Mouse (Mus musculus) MEL (cell line): ENCODE results near the gene Sipa1l3. TPM values are rescaled to one million over a fixed set of nuclear protein-coding genes. Genes with fewer than 3 reads are reported as not detected.

ENCODE experiments used
- DNase-seq: peaks from one replicate; pipeline ENCODE4 v3.0.0; 2011; ENCODE audit warnings: low read depth, low spot score
- H3K27ac ChIP-seq: 2 replicates; pipeline ENCODE4 v1.5.1; 2012; ENCODE audit warnings: low read depth, mild to moderate bottlenecking, control low read depth, low read length, moderate library complexity; ENCODE audit not compliant: control insufficient read depth
- H3K27me3 ChIP-seq, 2 experiments: fragments of 150-350 bp in 1 of 2; sonication (generic) in 1 of 2; 2 replicates each; pipeline ENCODE4 v1.6.1; 2012; ENCODE audit warnings: low read length in 2 of 2, mild to moderate bottlenecking in 2 of 2, improper control_type of control experiment in 1 of 2, moderate library complexity in 1 of 2; ENCODE audit not compliant: insufficient read depth in 2 of 2, control insufficient read depth in 1 of 2
- H3K36me3 ChIP-seq, 2 experiments: 2 replicates each; pipeline ENCODE4 v1.6.1; 2012 to 2014; ENCODE audit warnings: low read length in 2 of 2, improper control_type of control experiment in 1 of 2, inconsistent platforms in 1 of 2, mild to moderate bottlenecking in 1 of 2; ENCODE audit not compliant: insufficient read depth in 2 of 2, control insufficient read depth in 1 of 2
- H3K4me1 ChIP-seq, 2 experiments: fragments of 150-350 bp in 1 of 2; sonication (generic) in 1 of 2; 2 replicates each; pipeline ENCODE4 v1.6.1; 2012; ENCODE audit warnings: low read length in 2 of 2, improper control_type of control experiment in 1 of 2, mild to moderate bottlenecking in 1 of 2; ENCODE audit not compliant: insufficient read depth in 2 of 2, control insufficient read depth in 1 of 2
- H3K4me3 ChIP-seq, 2 experiments: fragments of 150-350 bp in 1 of 2; sonication (generic) in 1 of 2; 2 replicates each; pipeline ENCODE4 v1.5.1; 2012; ENCODE audit warnings: low read depth in 2 of 2, low read length in 2 of 2, mild to moderate bottlenecking in 2 of 2, moderate library complexity in 2 of 2, control low read depth in 1 of 2, improper control_type of control experiment in 1 of 2; ENCODE audit not compliant: control insufficient read depth in 1 of 2, insufficient read depth in 1 of 2
- H3K79me2 ChIP-seq: 2 replicates; pipeline ENCODE4 v1.6.1; 2012; ENCODE audit warnings: mild to moderate bottlenecking, low read length, moderate library complexity; ENCODE audit not compliant: control insufficient read depth, poor library complexity, insufficient read depth
- H3K9ac ChIP-seq: 2 replicates; pipeline ENCODE4 v1.6.1; 2012; ENCODE audit warnings: low read depth, mild to moderate bottlenecking, control low read depth, low read length, moderate library complexity; ENCODE audit not compliant: control insufficient read depth, poor library complexity, severe bottlenecking
- H3K9me3 ChIP-seq: fragments of 150-350 bp; sonication (generic); replicated peaks from 2 replicates; pipeline ENCODE4 v1.6.1; 2012; ENCODE audit warnings: mild to moderate bottlenecking, low read length, improper control_type of control experiment, moderate library complexity; ENCODE audit not compliant: insufficient read depth
- BHLHE40 ChIP-seq: IDR thresholded peaks from 2 replicates; pipeline ENCODE4 v1.6.1; 2012; ENCODE audit warnings: low read depth, mild to moderate bottlenecking, inconsistent platforms, low read length, improper control_type of control experiment, borderline replicate concordance
- CHD1 ChIP-seq: IDR thresholded peaks from 2 replicates; pipeline ENCODE4 v1.6.1; 2012; ENCODE audit warnings: low read depth, mild to moderate bottlenecking, inconsistent platforms, low read length, improper control_type of control experiment
- CHD2 ChIP-seq: IDR thresholded peaks from 2 replicates; pipeline ENCODE4 v1.6.1; 2011; ENCODE audit warnings: low read length, improper control_type of control experiment
- CTCF ChIP-seq, 3 experiments: IDR thresholded peaks in 2 of 3; conservative IDR thresholded peaks in 1 of 3; 2 replicates each; pipeline ENCODE4 v1.5.1; 2011 to 2012; ENCODE audit warnings: low read length in 3 of 3, low read depth in 2 of 3, mild to moderate bottlenecking in 2 of 3, improper control_type of control experiment in 1 of 3, inconsistent platforms in 1 of 3, mixed read lengths in 1 of 3, moderate library complexity in 1 of 3; ENCODE audit not compliant: control insufficient read depth in 1 of 3, insufficient read depth in 1 of 3, poor library complexity in 1 of 3, severe bottlenecking in 1 of 3
- E2F4 ChIP-seq: IDR thresholded peaks from 2 replicates; pipeline ENCODE4 v1.6.1; 2011; ENCODE audit warnings: low read depth, low read length, improper control_type of control experiment, borderline replicate concordance
- EP300 ChIP-seq, 2 experiments: IDR thresholded peaks; 2 replicates each; pipeline ENCODE4 v1.6.1; 2011; ENCODE audit warnings: improper control_type of control experiment in 2 of 2, low read length in 2 of 2, low read depth in 1 of 2, mild to moderate bottlenecking in 1 of 2
- ETS1 ChIP-seq: IDR thresholded peaks from 2 replicates; pipeline ENCODE4 v1.6.1; 2012; ENCODE audit warnings: low read depth, mild to moderate bottlenecking, inconsistent platforms, low read length, improper control_type of control experiment, moderate library complexity
- GABPA ChIP-seq: IDR thresholded peaks from 2 replicates; pipeline ENCODE4 v1.6.1; 2012; ENCODE audit warnings: low read depth, mild to moderate bottlenecking, inconsistent platforms, low read length, improper control_type of control experiment, moderate library complexity
- HCFC1 ChIP-seq: IDR thresholded peaks from 2 replicates; pipeline ENCODE4 v1.6.1; 2012; ENCODE audit warnings: low read depth, mild to moderate bottlenecking, inconsistent platforms, low read length, improper control_type of control experiment, moderate library complexity
- JUND ChIP-seq: IDR thresholded peaks from 2 replicates; pipeline ENCODE4 v1.6.1; 2011; ENCODE audit warnings: low read depth, mild to moderate bottlenecking, improper control_type of control experiment, low read length
- MAX ChIP-seq: IDR thresholded peaks from 2 replicates; pipeline ENCODE4 v1.6.1; 2011; ENCODE audit warnings: low read length, improper control_type of control experiment
- MAZ ChIP-seq: IDR thresholded peaks from 2 replicates; pipeline ENCODE4 v1.6.1; 2012; ENCODE audit warnings: low read depth, mild to moderate bottlenecking, inconsistent platforms, low read length, improper control_type of control experiment
- MXI1 ChIP-seq: IDR thresholded peaks from 2 replicates; pipeline ENCODE4 v1.6.1; 2011; ENCODE audit warnings: mild to moderate bottlenecking, low read depth, low read length, improper control_type of control experiment
- POLR2AphosphoS2 ChIP-seq: IDR thresholded peaks from 2 replicates; pipeline ENCODE4 v1.6.1; 2011; ENCODE audit warnings: low read length, improper control_type of control experiment
- RAD21 ChIP-seq: IDR thresholded peaks from 2 replicates; pipeline ENCODE4 v1.6.1; 2011; ENCODE audit warnings: mild to moderate bottlenecking, low read depth, low read length, improper control_type of control experiment
- SMC3 ChIP-seq: IDR thresholded peaks from 2 replicates; pipeline ENCODE4 v1.6.1; 2011; ENCODE audit warnings: low read depth, low read length, improper control_type of control experiment
- TBP ChIP-seq: IDR thresholded peaks from 2 replicates; pipeline ENCODE4 v1.8.0; 2011; ENCODE audit warnings: low read depth, low read length, improper control_type of control experiment
- TCF12 ChIP-seq: IDR thresholded peaks from 2 replicates; pipeline ENCODE4 v1.6.1; 2014; ENCODE audit warnings: low read depth, mild to moderate bottlenecking, inconsistent platforms, low read length, improper control_type of control experiment, moderate library complexity
- UBTF ChIP-seq: IDR thresholded peaks from 2 replicates; pipeline ENCODE4 v1.6.1; 2012; ENCODE audit warnings: low read depth, mild to moderate bottlenecking, inconsistent platforms, low read length, improper control_type of control experiment, moderate library complexity, borderline replicate concordance; ENCODE audit not compliant: insufficient read depth
- USF1 ChIP-seq: IDR thresholded peaks from 2 replicates; pipeline ENCODE4 v1.6.1; 2014; ENCODE audit warnings: low read depth, mild to moderate bottlenecking, inconsistent platforms, low read length, improper control_type of control experiment, moderate library complexity
- USF2 ChIP-seq, 2 experiments: IDR thresholded peaks; 2 replicates each; pipeline ENCODE4 v1.6.1; 2011 to 2012; ENCODE audit warnings: improper control_type of control experiment in 2 of 2, low read length in 2 of 2, borderline replicate concordance in 1 of 2, inconsistent platforms in 1 of 2, low read depth in 1 of 2, mild to moderate bottlenecking in 1 of 2; ENCODE audit not compliant: insufficient read depth in 1 of 2
- ZC3H11A ChIP-seq: IDR thresholded peaks from 2 replicates; pipeline ENCODE4 v1.6.1; 2012; ENCODE audit warnings: low read depth, mild to moderate bottlenecking, inconsistent platforms, low read length, improper control_type of control experiment
- ZNF384 ChIP-seq: IDR thresholded peaks from 2 replicates; pipeline ENCODE4 v1.6.1; 2012; ENCODE audit warnings: low read depth, mild to moderate bottlenecking, inconsistent platforms, low read length, improper control_type of control experiment
- polyA plus RNA-seq, 2 experiments: library from polyadenylated mRNA; stranded (reverse) in 1 of 2; unstranded in 1 of 2; fragments of >175 nt in 1 of 2; fragments of >200 nt in 1 of 2; gene quantifications; 2 replicates each; pipeline versions ENCODE4 v1.2.1 to v1.2.4; 2012; ENCODE audit warnings: low replicate concordance in 2 of 2, low read depth in 1 of 2; ENCODE audit not compliant: insufficient read length in 2 of 2, insufficient read depth in 1 of 2, missing spikeins in 1 of 2
- total RNA-seq: library from RNA; depleted of rRNA; stranded (reverse); fragments of 300-350 nt; gene quantifications from 2 replicates; pipeline ENCODE4 v1.2.3, GENCODE M21; 2012

Gene Sipa1l3
- total and polyA plus RNA-seq, 3 experiments = 14.9 to 49.4 TPM; not detected in 1

DNA sequence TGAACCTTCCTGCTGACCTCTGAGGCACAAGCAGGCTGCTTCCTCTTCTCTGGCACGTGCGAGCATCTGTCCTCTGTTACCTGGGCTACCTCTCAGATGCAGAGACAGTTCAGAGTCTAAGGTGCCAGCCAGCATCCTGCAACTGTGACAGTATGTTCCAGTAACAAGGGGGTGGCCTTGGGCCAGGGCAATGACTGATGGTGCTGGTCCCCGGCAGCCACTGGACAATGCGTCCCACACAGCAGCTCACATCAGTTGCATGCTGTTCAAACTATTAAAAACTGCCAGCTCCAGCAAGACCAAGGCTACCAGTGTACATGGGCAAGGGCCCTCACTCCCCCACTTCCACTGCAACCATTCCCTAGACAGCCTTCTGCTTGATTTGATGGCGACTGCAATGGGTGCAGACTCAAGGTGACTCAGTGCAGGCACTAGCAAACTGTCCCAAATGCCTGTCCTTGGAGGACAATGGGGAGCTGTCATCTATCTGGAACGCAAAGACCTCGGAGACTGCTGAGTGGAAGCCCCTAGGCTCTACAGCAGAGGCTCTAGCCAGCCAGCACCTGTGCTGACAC lies 136.9 kb downstream of the Sipa1l3 start:
- no peaks in the 10 kb centered on the region for H3K79me2 ChIP-seq
- no peak overlapping the region for H3K9ac ChIP-seq
- no peaks in the 10 kb centered on the region for H3K27me3 ChIP-seq
- H3K9me3 ChIP-seq = no peaks in the 10 kb centered on the region
- DNase-seq = no peak
- no peaks in the 10 kb centered on the region; a peak in 1 of 4 replicates for H3K36me3 ChIP-seq
- TF ChIP-seq USF2 (IDR thresholded peaks at IDR 0.05; ENCODE audit: borderline replicate concordance in 1 of 2, insufficient read depth in 1 of 2, low read depth in 1 of 2, low read length in 2 of 2) (no peak), MAX (no peak), CHD2 (no peak), TBP (no peak), GABPA (no peak), EP300 (IDR thresholded peaks at IDR 0.05; ENCODE audit: low read depth in 1 of 2, low read length in 2 of 2) (no peak), JUND (no peak), CTCF (IDR thresholded peaks at IDR 0.05 in 2 of 3, conservative IDR thresholded peaks at IDR 0.05 in 1 of 3; ENCODE audit: control insufficient read depth in 1 of 3, insufficient read depth in 1 of 3, low read depth in 2 of 3, low read length in 3 of 3, poor library complexity in 1 of 3, severe bottlenecking in 1 of 3) (no peak), TCF12 (no peak), ZNF384 (no peak), SMC3 (no peak), POLR2AphosphoS2 (no peak), HCFC1 (no peak)
- TF ChIP-seq, all 39 proteins: peak for 0
- Histone ChIP-seq H3K4me3 (no peak overlapping the region), H3K4me1 (peaks cover 0 to 4% of the 10 kb centered on the region in 2 experiments; a peak in 2 of 4 replicates), H3K27ac (no peak overlapping the region)

GRCm38 (mm10) chr7:29374054-29374453 lies 144.4 kb downstream of the Sipa1l3 start:
- Histone ChIP-seq H3K79me2 (no peaks in the 10 kb centered on the region), H3K9ac (no peak overlapping the region), H3K27me3 (no peaks in the 10 kb centered on the region), H3K27ac (no peak overlapping the region), H3K4me1 (no peaks in the 10 kb centered on the region), H3K36me3 (no peaks in the 10 kb centered on the region; a peak in 1 of 4 replicates), H3K9me3 (no peaks in the 10 kb centered on the region), H3K4me3 (no peak overlapping the region)
- TF ChIP-seq USF1 (no peak), ZC3H11A (no peak), USF2 (IDR thresholded peaks at IDR 0.05; ENCODE audit: borderline replicate concordance in 1 of 2, insufficient read depth in 1 of 2, low read depth in 1 of 2, low read length in 2 of 2) (no peak), RAD21 (no peak), TBP (no peak), CHD2 (no peak), HCFC1 (no peak), TCF12 (no peak), GABPA (no peak), CHD1 (no peak), MAZ (no peak), E2F4 (no peak), JUND (no peak), BHLHE40 (no peak), ETS1 (no peak), UBTF (no peak), MXI1 (no peak)
- no peak for DNase-seq
